Mouse (Mus musculus): Measurements from ENCODE around the gene Tmem232. TPM values are rescaled to one million over a fixed set of nuclear protein-coding genes. Genes with fewer than 3 reads are reported as not detected.
A peak's percentile ranks its signal among the peaks of the same experiment; 100 is the strongest.

The Tmem232 gene
- total RNA-seq (2017) = not detected in 3 replicates

GRCm38 (mm10) chr17:65540441-65541272 is at the start of gene Tmem232:
Gene Tmem232 (minus strand): TSS chr17:65540782.
- ATAC-seq (replicated peaks; ENCODE audit: insufficient number of reproducible peaks, low FRiP score, low TSS enrichment, poor library complexity, severe bottlenecking) = peak; percentile 50

DNA sequence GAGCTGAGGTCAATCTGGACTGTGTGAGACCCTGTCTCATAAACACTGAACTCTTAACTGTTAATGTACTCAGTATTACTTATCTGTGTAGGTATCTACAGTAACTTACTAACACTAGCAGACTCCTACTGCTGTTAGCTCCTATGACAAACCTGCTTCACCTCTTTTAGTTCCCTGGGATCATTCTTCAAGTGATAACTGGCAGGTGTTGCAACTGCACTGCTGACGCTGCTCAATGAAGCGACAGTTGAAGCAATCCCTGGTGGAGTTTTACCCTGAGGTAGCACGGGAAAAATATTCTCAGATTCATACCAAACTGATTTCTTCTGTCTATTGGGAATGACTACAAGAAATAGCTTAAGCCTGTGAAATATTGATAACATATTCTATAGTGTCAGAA is 46.3 kb upstream of the Tmem232 start:
- no peak for ATAC-seq (replicated peaks; ENCODE audit: insufficient number of reproducible peaks, low FRiP score, low TSS enrichment, poor library complexity, severe bottlenecking)

GRCm38 (mm10) chr17:65581440-65581839 is 40.9 kb upstream of the Tmem232 start:
- no peak for ATAC-seq (replicated peaks; ENCODE audit: insufficient number of reproducible peaks, low FRiP score, low TSS enrichment, poor library complexity, severe bottlenecking)

DNA sequence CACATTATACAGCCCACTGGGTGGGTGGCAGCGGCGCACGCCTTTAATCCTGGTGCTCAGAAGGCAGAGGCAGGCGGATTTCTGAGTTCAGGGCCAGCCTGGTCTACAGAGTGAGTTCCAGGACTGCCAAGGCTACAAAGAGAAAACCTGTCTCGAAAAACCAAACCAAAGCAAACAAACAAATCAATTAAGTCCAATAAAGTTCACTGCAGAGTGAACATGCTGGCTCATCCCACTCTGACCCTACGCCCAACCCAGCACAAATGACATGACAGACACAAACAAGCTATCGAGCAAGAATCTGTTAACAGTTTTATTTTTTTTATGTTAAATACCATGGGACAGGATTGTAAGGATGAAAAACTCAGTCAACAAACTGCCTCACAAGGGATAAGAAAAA is 39.2 kb upstream of the Tmem232 start:
- ATAC-seq (replicated peaks; ENCODE audit: insufficient number of reproducible peaks, low FRiP score, low TSS enrichment, poor library complexity, severe bottlenecking) = no peak

DNA sequence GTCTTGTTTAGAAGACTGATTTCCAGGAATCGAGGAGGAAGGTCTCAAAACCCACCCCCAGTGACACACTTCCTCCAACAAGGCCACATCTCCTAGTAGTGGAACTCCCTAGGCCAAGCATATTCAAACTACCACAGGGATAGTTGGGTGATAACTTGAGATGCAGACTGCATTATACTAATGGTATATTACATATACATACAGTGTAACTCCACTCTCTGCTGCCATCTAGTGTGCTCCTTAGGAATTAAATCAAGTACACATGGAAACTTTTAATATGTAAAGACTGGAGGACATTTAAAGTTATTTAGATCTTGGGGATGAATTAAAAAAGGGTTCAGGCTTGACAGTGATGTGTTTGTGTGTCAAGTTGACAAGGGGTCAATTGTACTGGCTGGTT is 34.8 kb upstream of the Tmem232 start:
- no peak for ATAC-seq (replicated peaks; ENCODE audit: insufficient number of reproducible peaks, low FRiP score, low TSS enrichment, poor library complexity, severe bottlenecking)

DNA sequence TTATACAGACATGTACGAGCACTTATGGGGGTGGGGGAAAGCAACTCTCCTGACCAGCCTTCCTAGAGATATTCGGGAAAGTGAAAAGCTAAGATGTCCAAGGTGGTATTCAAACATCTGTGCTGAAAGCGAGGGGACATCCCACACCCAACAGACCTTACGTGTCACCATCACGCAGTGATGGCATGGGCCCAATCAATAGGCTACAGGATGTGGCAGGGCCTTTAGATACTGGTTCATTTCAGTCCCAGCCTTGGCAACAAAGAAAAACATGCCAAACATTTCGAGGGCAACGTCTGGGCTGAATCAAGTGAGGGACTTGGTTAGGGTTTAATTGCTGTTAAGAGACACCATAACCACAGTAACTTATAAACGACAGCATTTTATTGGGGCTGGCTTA is 34.3 kb upstream of the Tmem232 start:
- ATAC-seq (replicated peaks; ENCODE audit: insufficient number of reproducible peaks, low FRiP score, low TSS enrichment, poor library complexity, severe bottlenecking) = no peak

DNA sequence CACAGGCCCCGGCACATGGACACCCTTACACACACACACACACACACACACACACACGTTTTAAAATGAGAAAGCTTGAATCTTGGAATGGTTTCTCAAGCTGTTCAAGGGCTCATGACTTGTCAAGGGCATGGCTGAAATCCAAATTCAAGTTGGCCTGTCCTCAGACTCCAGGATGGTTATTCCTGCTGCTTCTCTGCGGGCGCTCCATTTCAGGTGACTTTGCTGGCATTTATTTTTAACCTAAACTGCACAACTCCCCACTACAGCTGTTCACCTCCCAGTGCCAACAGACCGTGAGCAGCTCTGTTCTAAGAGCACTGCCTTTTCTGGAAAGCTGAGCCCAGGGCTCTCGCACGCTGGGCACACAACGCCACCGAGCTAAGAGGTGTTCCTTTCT is 31.3 kb upstream of the Tmem232 start:
- no peak for ATAC-seq (replicated peaks; ENCODE audit: insufficient number of reproducible peaks, low FRiP score, low TSS enrichment, poor library complexity, severe bottlenecking)

DNA sequence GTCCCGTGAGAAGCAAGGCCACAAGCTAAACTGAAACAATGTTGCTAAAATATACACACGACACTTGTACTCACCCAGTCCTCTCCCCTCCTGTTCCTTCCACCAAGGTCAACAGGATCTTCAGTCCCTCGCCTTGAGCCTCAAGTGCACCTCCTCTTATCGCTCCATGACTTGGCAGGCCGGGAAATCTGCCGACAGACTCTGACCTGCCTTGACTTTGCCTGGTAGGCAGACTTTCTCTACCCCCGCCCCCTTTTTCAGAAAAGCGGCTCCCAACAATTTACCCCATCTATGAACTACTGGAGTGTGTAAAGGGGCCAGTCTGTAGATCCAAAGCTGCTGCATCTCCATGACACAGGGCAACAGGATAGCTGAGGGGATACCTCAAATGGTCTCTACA is 30.9 kb upstream of the Tmem232 start:
- no peak for ATAC-seq (replicated peaks; ENCODE audit: insufficient number of reproducible peaks, low FRiP score, low TSS enrichment, poor library complexity, severe bottlenecking)

- no peak for ATAC-seq (replicated peaks; ENCODE audit: insufficient number of reproducible peaks, low FRiP score, low TSS enrichment, poor library complexity, severe bottlenecking)
These were observed 23.6 kb upstream of the Tmem232 start for GRCm38 (mm10) chr17:65564189-65564588.

- ATAC-seq (replicated peaks; ENCODE audit: insufficient number of reproducible peaks, low FRiP score, low TSS enrichment, poor library complexity, severe bottlenecking) = no peak
These were observed 22.8 kb upstream of the Tmem232 start for GRCm38 (mm10) chr17:65563345-65563744.

- no peak for ATAC-seq (replicated peaks; ENCODE audit: insufficient number of reproducible peaks, low FRiP score, low TSS enrichment, poor library complexity, severe bottlenecking)
These were observed 22.2 kb upstream of the Tmem232 start for GRCm38 (mm10) chr17:65562761-65563160.

GRCm38 (mm10) chr17:65561361-65562015 is 20.9 kb upstream of the Tmem232 start:
- ATAC-seq (replicated peaks; ENCODE audit: insufficient number of reproducible peaks, low FRiP score, low TSS enrichment, poor library complexity, severe bottlenecking) = no peak

DNA sequence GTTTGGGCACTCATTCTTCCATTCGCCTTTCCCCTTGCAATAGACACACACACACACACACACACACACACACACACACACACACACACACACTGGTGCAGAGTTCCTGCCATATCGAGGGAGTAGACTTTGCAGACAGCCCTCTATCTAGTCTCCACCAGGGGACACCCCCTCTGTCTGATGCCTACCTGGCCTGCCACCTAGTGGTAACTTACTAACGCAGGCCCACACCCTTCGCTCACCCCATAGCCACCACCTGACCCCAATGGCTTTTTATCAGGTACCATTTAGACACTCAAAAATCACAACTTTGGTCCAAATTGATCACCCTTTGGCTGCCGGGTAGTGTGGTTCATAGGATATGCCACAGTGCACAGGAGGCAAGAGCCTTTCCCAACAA is 18.7 kb upstream of the Tmem232 start:
- ATAC-seq (replicated peaks; ENCODE audit: insufficient number of reproducible peaks, low FRiP score, low TSS enrichment, poor library complexity, severe bottlenecking) = 0 out of 2 replicates have a peak, but pooled peaks have one; percentile 23

GRCm38 (mm10) chr17:65558788-65559187 is 18.2 kb upstream of the Tmem232 start:
- ATAC-seq (replicated peaks; ENCODE audit: insufficient number of reproducible peaks, low FRiP score, low TSS enrichment, poor library complexity, severe bottlenecking) = no peak

DNA sequence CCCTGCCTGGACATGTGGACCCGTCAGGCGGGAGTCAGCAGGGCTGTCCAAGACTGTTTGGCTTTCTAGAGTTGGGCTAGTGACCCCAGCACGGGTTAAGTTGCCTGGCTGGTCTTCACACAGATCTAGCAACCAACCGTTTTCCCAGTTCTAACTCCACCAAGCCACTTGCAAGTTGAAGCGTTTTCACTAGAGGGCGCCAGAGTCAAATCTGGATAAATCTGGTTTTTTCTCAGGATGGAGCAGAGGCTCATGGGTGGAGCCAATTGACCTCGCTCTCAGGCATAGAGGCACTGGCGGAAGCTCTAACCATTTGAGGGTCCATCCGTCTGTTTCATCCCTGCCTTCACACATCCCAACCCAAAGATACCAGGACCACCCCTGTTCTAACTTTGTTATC is 17.6 kb upstream of the Tmem232 start:
- no peak for ATAC-seq (replicated peaks; ENCODE audit: insufficient number of reproducible peaks, low FRiP score, low TSS enrichment, poor library complexity, severe bottlenecking)

- ATAC-seq (replicated peaks; ENCODE audit: insufficient number of reproducible peaks, low FRiP score, low TSS enrichment, poor library complexity, severe bottlenecking) = no peak
These were observed 16.6 kb upstream of the Tmem232 start for GRCm38 (mm10) chr17:65557212-65557611.

GRCm38 (mm10) chr17:65556798-65557197 is 16.2 kb upstream of the Tmem232 start:
- ATAC-seq (replicated peaks; ENCODE audit: insufficient number of reproducible peaks, low FRiP score, low TSS enrichment, poor library complexity, severe bottlenecking) = no peak

DNA sequence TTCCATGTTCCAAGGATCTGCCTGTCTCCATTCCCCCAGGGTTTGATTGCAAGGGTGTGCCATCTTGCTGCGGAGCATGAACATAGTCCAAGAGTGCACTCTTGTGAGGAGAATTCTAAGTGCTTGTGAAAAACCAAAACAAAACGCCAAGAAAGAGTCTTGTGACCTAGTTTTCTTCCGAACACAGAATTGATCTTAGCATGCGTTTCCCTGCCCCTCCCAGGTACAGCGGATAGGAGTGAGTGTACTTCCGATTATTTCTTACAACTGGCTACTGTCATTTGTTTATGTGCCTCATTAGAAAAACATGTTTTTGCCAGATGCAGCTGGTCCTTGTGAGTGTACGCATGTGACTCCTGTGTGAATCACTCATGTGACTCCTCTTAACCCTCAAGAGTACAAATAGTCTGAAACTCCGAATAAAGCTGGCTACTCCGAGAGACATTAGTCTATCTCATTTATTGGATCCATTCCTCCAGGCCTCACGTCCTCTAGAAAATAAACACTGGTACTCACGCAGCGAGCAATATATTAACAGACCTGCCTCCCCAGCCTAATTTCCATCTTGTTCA is 11.9 kb upstream of the Tmem232 start:
- no peak for ATAC-seq (replicated peaks; ENCODE audit: insufficient number of reproducible peaks, low FRiP score, low TSS enrichment, poor library complexity, severe bottlenecking)

- no peak for ATAC-seq (replicated peaks; ENCODE audit: insufficient number of reproducible peaks, low FRiP score, low TSS enrichment, poor library complexity, severe bottlenecking)
These were observed 9.8 kb upstream of the Tmem232 start for GRCm38 (mm10) chr17:65550357-65550756.

All from monocyte, adult 5-6 weeks (primary cell).